Mouse (Mus musculus): ENCODE measurements around the gene Olfr9. TPM values are rescaled to one million over a fixed set of nuclear protein-coding genes. Genes with fewer than 3 reads are reported as not detected.
"Not testable (repeated sequence)": the region's sequence is repeated elsewhere in the genome, so short reads cannot be mapped to it uniquely, and the experiment has no call there.

The Olfr9 gene
- not detected in 2 replicates for polyA plus RNA-seq (2016; fragmentation: Nextera tagmentation; extraction: Ambion mirVana)

- WGBS = 63% methylated on average over 1 of the region's 1 CpGs
- H3K36me3 ChIP-seq; H3K4me1 ChIP-seq; H3K9me3 ChIP-seq; H3K4me3 ChIP-seq; H3K27ac ChIP-seq; DNase-seq (ENCODE audit: low spot score); H3K27me3 ChIP-seq (ENCODE audit: insufficient read depth, poor library complexity, severe bottlenecking): not testable (repeated sequence)
These were observed at the start of gene Olfr9 for GRCm38 (mm10) chr10:128989131-128989530. Olfr9 (plus strand) TSS chr10:128989431.

DNA sequence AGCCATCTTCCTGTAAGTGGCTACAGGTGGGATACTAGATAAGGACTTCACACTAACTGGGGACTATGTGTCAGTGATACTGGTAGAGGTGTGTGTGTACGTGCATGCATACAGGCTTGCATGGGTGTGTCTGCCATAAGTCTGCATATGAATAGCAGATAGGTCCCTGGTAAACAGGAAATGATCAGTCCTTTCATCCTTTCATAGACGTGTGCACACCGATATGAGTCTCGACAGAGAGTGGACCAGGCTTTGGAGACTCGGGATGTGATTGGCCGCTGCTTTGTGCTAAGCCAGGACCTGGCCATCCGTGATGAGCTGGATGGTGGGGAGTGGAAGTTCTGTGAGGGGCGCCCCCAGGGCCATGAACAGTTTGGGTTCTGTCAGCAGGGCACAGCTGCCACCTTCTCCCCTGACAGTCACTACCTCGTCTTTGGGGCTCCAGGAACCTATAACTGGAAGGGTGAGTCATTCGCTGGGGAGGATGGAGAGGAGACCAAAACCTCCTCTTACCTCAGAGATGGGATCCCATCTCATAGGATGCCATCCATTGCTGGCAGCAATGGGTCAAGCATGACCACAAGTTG lies 48.7 kb upstream of the Olfr9 start:
- H3K27ac ChIP-seq = no peak overlapping the region
- 82% methylated on average over 10 of the region's 10 CpGs for WGBS
- peaks cover 53% of the 10 kb centered on the region for H3K27me3 ChIP-seq (ENCODE audit: insufficient read depth, poor library complexity, severe bottlenecking)
- DNase-seq (ENCODE audit: low spot score) = no peak
- H3K4me1 ChIP-seq = no peaks in the 10 kb centered on the region
- H3K4me3 ChIP-seq = no peak overlapping the region
- H3K9me3 ChIP-seq = no peaks in the 10 kb centered on the region
- no peaks in the 10 kb centered on the region for H3K36me3 ChIP-seq

DNA sequence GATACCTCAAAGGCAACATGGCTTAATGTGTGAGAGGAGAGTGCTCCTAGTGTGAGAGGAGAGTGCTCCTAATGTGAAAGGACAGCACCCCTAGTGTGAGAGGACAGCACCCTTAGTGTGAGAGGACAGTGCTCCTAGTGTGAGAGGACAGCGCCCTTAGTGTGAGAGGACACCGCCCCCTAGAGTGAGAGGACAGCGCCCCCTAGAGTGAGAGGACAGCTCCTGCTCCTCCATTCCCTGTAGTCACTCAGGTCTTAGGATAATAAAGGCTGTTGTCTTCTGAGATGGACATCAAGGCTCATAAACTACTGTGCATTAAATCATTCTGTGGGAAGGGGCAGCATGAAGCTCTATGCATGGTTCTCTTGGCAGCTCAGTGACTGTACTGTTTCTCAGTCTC lies 43.6 kb upstream of the Olfr9 start:
- no peak for DNase-seq (ENCODE audit: low spot score)
- Histone ChIP-seq H3K4me1 (0 out of 2 replicates have a peak, but pooled peaks cover 4% of the 10 kb centered on the region), H3K27ac (no peak overlapping the region), H3K27me3 (ENCODE audit: insufficient read depth, poor library complexity, severe bottlenecking) (peaks cover 39% of the 10 kb centered on the region; the same call in 1 of the 2 replicates), H3K4me3 (no peak overlapping the region), H3K36me3 (no peaks in the 10 kb centered on the region), H3K9me3 (no peaks in the 10 kb centered on the region)
- 20% methylated on average over 3 of the region's 3 CpGs for WGBS

DNA sequence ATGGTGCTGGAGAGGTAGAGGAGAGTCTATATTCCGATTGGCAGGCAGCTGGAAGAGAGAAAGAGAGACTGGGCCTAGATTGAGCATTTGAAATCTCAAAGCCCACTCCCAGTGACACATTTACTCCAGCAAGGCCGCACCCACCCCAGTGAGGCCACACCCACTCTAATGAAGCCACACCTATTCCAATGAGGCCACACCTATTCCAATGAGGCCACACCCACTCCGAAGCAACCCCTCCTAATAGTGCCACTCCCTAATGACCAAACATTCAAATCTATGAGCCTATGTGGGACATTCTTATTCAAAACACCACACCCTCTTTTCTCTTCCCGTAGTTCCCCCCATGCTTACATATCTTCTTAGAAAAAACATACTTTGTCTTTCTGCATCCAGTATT lies 41.7 kb upstream of the Olfr9 start:
- Histone ChIP-seq H3K4me1 (0 out of 2 replicates have a peak, but pooled peaks cover 4% of the 10 kb centered on the region), H3K4me3 (no peak overlapping the region), H3K36me3 (no peaks in the 10 kb centered on the region), H3K27ac (no peak overlapping the region), H3K27me3 (ENCODE audit: insufficient read depth, poor library complexity, severe bottlenecking) (peaks cover 27% of the 10 kb centered on the region; the same call in 1 of the 2 replicates), H3K9me3 (no peaks in the 10 kb centered on the region)
- WGBS = 92% methylated on average over 4 of the region's 4 CpGs
- DNase-seq (ENCODE audit: low spot score) = no peak

- Histone ChIP-seq H3K9me3 (no peaks in the 10 kb centered on the region), H3K27me3 (ENCODE audit: insufficient read depth, poor library complexity, severe bottlenecking) (0 out of 2 replicates have a peak, but pooled peaks cover 8% of the 10 kb centered on the region), H3K4me1 (0 out of 2 replicates have a peak, but pooled peaks cover 4% of the 10 kb centered on the region), H3K36me3 (no peaks in the 10 kb centered on the region), H3K27ac (no peak overlapping the region), H3K4me3 (no peak overlapping the region)
- no peak for DNase-seq (ENCODE audit: low spot score)
- WGBS = 60% methylated on average over 16 of the region's 16 CpGs
These were observed 38.9 kb upstream of the Olfr9 start for GRCm38 (mm10) chr10:128950208-128950887.

DNA sequence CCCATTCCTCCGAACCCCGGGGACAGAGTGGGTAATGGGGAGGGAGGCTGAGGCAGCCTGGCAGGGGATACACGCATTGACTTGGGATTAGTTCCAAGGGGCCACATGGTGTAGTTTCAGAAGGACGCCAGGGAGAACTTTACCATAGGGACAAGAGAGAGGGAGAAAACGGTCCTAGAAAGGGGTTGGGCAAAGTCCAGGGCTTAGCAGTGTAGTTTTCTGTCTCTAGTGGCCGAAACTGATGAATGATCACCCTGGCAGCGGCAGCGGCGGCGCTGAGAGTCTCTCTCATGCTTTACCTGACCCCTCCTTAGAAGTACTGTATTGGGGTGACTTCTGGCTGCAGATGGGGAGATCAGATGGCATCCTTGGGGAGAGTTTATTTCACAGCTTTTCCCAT lies 30.9 kb upstream of the Olfr9 start:
- Histone ChIP-seq H3K36me3 (no peaks in the 10 kb centered on the region), H3K27ac (no peak overlapping the region), H3K9me3 (no peaks in the 10 kb centered on the region), H3K27me3 (ENCODE audit: insufficient read depth, poor library complexity, severe bottlenecking) (peaks cover 14% of the 10 kb centered on the region; the same call in 1 of the 2 replicates), H3K4me1 (no peaks in the 10 kb centered on the region), H3K4me3 (no peak overlapping the region)
- DNase-seq (ENCODE audit: low spot score) = no peak
- WGBS = 70% methylated on average over 10 of the region's 10 CpGs

DNA sequence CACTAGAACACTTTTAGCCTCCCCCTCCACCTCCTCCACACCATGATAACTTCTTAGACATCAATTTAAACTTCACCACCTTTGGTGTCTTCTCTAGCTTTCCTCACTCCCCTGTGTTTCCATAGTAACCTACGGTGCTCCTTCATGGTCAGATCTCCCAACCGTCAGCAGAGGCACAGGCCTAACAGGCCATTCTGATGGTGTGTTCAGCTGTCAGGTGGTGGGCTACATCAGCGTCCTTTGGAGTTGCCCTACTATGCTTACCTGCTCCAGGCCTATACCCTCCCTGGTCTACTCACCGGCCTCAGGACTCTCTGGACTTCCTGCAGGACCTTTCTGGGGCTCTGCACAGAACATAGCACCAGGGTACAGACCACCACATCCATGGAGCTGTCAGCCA lies 29.1 kb upstream of the Olfr9 start:
- no peak overlapping the region for H3K27ac ChIP-seq
- peaks cover 14% of the 10 kb centered on the region; the same call in 1 of the 2 replicates for H3K27me3 ChIP-seq (ENCODE audit: insufficient read depth, poor library complexity, severe bottlenecking)
- H3K4me3 ChIP-seq = no peak overlapping the region
- 67% methylated on average over 4 of the region's 4 CpGs for WGBS
- H3K4me1 ChIP-seq = no peaks in the 10 kb centered on the region
- DNase-seq (ENCODE audit: low spot score) = no peak
- no peaks in the 10 kb centered on the region for H3K9me3 ChIP-seq
- H3K36me3 ChIP-seq = no peaks in the 10 kb centered on the region

- 75% methylated on average over 12 of the region's 12 CpGs for WGBS
- Histone ChIP-seq H3K4me1 (no peaks in the 10 kb centered on the region), H3K27me3 (ENCODE audit: insufficient read depth, poor library complexity, severe bottlenecking) (peaks cover 12% of the 10 kb centered on the region; the same call in 1 of the 2 replicates), H3K27ac (no peak within 1 kb of the TSS), H3K9me3 (no peaks in the 10 kb centered on the region), H3K4me3 (no peak within 1 kb of the TSS), H3K36me3 (no peaks in the 10 kb centered on the region)
- no peak for DNase-seq (ENCODE audit: low spot score)
These were observed 28.3 kb upstream of the Olfr9 start, which contains the start of gene Mettl7b for GRCm38 (mm10) chr10:128960590-128961584. Mettl7b (minus strand) TSS chr10:128960988.

- DNase-seq (ENCODE audit: low spot score) = no peak
- WGBS = 75% methylated on average over 2 of the region's 2 CpGs
These were observed 24.3 kb upstream of the Olfr9 start for GRCm38 (mm10) chr10:128964961-128965360.

GRCm38 (mm10) chr10:128965871-128966270 lies 23.4 kb upstream of the Olfr9 start:
- DNase-seq (ENCODE audit: low spot score) = no peak
- H3K27ac ChIP-seq = no peak overlapping the region
- no peaks in the 10 kb centered on the region for H3K9me3 ChIP-seq
- no peaks in the 10 kb centered on the region for H3K36me3 ChIP-seq
- H3K27me3 ChIP-seq (ENCODE audit: insufficient read depth, poor library complexity, severe bottlenecking) = no peaks in the 10 kb centered on the region
- WGBS = 86% methylated on average over 6 of the region's 6 CpGs
- no peak overlapping the region for H3K4me3 ChIP-seq
- peaks cover 2% of the 10 kb centered on the region; the same call in 1 of the 2 replicates for H3K4me1 ChIP-seq

More at GRCm38 (mm10) chr10:128964961-128965360, 24.3 kb upstream of the Olfr9 start:
- Histone ChIP-seq H3K9me3 (no peaks in the 10 kb centered on the region), H3K4me1 (no peaks in the 10 kb centered on the region), H3K27ac (no peak overlapping the region), H3K4me3 (no peak overlapping the region), H3K36me3 (no peaks in the 10 kb centered on the region), H3K27me3 (ENCODE audit: insufficient read depth, poor library complexity, severe bottlenecking) (no peaks in the 10 kb centered on the region)

DNA sequence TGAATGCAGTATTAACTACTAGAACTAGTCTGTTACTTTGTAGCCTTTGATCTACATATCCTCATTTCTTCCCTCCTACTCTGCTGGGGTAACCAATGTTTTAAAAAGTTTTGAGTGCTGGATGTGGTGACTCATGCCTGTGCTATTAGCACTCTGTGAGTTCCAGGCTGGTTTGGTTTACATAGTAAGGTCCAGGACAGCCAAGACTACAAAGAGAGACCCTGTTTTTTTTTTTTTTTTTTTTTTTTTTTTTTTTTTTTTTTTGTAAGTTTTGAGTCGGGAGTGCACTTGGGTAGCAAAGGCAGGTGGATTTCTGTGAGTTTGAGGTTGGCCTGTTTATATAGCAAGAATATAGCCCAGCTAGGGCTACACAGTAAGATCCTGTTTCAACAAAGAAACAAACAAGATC lies 20.9 kb upstream of the Olfr9 start:
- WGBS = 50% methylated on average over 1 of the region's 1 CpGs
- Histone ChIP-seq H3K4me3 (no peak overlapping the region), H3K27me3 (ENCODE audit: insufficient read depth, poor library complexity, severe bottlenecking) (no peaks in the 10 kb centered on the region), H3K36me3 (no peaks in the 10 kb centered on the region), H3K4me1 (peaks cover 2% of the 10 kb centered on the region; the same call in 1 of the 2 replicates), H3K9me3 (no peaks in the 10 kb centered on the region), H3K27ac (no peak overlapping the region)
- DNase-seq (ENCODE audit: low spot score) = no peak

DNA sequence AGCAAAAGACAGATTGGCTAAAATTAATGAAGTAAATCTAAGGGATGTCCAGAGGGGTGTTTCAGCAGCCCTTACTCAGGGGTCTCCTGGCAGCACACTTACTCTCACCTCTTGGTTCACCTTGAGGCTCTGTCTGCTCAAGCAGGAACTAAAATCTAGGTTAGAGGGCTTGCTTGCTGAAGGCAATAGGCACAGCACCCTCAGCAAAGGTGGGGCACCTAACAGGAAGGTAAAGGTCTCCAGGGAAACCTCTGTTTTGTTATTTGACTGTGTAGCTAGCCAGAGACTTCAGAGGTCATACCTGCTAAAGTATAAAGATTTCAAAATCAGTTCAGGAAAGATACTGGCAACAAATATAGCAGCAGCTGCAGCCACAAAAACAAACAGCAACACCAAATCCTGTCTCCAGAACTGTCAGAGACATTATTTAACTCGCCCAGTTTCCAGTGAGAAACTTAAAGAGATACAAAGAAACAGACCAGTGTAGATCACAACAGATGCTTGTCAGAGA lies 18.4 kb upstream of the Olfr9 start:
- Histone ChIP-seq H3K4me1 (peaks cover 2% of the 10 kb centered on the region; the same call in 1 of the 2 replicates), H3K36me3 (no peaks in the 10 kb centered on the region), H3K27me3 (ENCODE audit: insufficient read depth, poor library complexity, severe bottlenecking) (no peaks in the 10 kb centered on the region), H3K9me3 (no peaks in the 10 kb centered on the region), H3K4me3 (no peak overlapping the region), H3K27ac (no peak overlapping the region)
- WGBS = 31% methylated on average over 1 of the region's 1 CpGs
- no peak for DNase-seq (ENCODE audit: low spot score)
